Mouse (Mus musculus): ENCODE data around the gene Ttc39b.

The Ttc39b gene

DNA sequence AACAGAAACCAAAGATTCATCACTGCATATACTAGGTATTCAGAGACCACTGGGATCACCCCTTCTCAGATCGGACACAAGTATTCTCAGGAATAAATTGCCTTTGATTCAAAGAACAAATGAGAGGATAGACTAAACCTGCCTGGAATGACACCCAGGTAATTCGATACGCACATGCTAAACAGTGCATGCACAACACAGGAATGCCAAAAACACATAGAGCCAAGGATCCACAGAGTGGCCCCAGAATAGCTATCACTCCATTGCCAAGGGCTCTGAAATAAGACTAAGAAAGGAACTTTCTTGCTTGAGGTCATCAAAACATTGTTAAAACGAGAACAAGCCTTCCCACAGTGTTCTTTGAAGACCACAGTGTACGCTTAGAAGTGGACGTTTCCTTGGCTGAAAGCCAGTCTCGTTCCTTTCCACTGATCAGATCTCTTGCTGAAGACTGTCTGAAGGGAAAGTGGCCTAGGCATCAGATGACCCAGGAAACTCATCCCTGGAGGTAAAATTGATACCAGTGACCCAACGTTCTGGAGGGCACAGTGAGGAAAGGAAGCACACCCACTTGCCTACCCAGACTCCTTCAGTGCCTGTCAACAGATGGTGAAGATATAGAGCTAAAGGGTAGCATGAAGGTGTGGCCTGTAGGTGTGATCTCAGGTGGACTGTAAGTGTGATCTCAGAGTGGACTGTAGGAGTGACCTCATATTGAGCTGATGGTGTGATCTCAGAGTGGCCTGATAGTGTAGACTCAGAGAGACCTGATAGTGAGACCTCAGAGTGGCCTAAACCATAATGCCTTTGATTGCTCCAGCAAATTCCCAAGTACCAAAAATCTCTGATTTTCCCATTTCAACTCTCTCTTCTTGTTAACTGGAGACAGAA, 141.6 kb downstream of the Ttc39b start:
- peak; percentile 14 to 37 for DNase-seq

DNA sequence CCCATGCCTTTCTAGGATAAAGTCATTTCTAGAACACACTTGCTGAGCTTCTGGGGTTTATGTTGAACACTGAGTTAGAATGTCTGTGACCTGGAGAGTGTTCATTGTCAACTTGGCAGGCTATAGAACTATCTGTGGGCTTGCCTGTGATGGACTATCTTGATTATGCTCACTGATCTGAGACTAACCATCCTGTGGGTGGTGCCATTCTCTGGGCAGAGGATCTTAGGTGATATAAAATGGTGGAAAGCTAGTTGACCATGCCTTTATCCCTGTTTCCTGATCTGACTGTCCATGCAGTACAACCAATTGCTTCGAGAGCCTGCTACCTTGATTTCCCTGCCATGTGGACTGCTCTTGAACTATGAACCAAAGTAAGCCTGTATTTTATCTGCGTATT, 146.6 kb downstream of the Ttc39b start:
- DNase-seq: no peak

DNA sequence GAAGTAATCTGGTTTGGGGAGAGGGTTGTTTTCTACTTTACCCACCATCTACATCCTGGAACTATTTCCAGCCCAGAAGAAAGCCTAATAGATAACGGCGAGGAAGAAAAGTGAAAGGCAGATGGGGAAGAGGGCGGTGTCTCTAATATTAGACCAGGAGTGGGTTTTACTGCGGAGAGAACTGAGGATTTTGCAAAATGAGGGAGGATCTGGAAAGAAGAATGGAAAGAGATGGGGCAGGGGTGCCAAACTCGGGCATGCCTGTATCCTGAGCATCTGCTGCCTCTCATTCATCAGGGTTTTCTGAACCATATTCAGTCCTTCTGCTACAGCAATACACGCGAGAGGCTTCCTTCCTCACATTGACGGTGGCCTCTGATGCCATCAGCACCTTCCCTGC, 149.1 kb downstream of the Ttc39b start:
- DNase-seq: no peak

GRCm38 (mm10) chr4:83172278-83172677, 151.8 kb downstream of the Ttc39b start:
- DNase-seq: peak; percentile 11 to 14

DNA sequence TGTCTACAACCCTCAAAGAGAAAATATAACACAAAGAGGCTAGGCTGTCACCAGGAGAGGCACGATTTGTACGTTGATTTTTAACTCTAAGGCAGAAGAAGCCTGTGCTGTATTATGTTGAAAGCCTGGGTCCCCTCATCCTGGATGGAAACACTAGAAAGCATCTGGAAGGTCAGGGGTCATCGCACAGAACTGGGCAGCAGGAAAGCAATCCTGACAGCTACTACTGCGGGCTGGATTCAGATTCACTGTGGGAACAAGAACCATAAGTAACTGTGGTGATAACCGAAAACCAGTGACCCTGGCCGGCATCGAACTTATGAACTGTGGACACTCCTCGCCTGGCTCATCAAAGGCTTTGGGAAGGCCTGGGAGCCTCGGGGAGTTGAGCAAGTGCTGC, 153.3 kb downstream of the Ttc39b start:
- peak; percentile 56 to 61 for DNase-seq

Data from kidney, postnatal 4 days (tissue).